Mouse (Mus musculus) retina, adult 2 months (tissue): ENCODE data around the gene Dcx.

Experiments used
- DNase-seq: peaks from one replicate; pipeline ENCODE4 v3.0.0-alpha.2; 2012; ENCODE audit warnings: low read depth, low spot score

The Dcx gene

DNA sequence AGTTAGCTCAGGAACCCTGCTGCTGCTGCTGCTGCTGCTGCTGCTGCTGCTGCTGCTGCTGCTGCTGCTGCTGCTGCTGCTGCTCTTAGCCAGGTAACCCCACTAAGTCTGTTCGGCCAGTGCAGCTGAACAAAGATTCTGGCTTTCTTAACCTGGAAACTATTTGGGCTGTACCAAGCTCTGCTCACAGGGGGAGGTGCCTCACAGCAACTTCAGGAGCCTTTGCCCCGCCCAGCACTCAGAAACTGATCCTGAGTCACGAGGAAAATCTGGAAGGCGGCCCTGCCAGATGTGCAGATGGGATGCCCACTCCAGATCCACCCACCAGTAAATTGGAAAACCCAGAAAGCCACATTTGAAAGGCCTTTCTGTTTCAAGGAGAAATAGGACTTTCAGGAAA, 105.9 kb downstream of the Dcx start, which contains the start of gene Capn6:
Gene Capn6, minus strand, starts transcription at position 203 of the 400 bp plus-strand sequence.
- no peak for DNase-seq

DNA sequence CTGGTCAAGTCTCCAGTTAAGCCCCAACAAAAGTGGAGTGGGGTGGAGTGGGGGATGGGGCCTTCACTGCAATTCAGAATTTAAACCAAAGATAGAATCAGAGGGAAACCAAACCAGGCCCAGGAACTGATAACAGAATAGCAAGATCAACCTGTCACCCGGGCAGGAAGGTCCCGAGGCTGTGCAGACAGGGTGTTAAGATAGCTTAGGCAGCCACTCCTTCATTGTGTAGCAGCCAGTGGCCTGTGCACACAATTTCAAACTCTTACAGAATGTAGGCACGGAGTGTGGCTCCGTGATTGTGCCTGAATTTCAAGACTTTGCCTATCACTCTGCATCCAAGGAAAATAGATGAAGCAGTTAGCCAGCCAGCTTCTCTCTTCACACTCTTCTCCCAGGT, 106.6 kb downstream of the Dcx start:
- DNase-seq: no peak

DNA sequence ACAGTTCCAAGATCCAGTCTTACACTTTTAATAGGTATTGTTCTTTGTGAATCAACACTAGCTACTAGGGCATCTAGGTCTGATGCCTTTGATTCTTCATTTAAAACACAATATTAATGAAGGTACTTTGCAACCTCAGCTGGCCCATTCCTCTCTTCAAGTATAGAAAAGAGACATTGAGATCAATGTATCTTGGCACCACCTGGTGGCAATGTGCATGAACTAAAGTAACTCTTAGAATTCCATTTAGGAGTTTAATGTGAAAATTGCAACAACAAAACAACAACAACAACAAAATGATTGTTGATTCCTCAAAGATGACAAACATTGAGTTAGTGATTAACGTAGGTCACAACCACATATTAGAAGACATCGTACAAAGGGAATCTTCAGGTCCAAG, 114.2 kb downstream of the Dcx start:
- DNase-seq: no peak

DNA sequence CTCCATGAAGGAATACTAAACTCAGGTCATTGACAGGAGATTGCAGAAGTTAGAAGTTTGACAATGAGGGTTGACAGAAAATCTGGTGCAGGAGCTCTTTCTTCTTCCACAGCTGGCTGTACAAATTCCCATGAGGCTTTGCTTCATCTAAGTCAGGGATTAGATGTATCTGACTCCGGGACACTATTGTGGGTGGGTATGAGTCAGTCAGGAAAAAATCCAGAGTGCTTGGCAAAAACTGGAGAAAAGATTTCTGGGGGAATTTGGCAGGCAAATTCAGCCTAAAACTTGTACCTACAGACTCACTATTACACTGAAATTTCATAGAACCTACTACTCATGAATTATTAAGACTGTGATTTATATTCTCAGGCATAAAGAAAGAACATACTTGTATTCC, 117.2 kb downstream of the Dcx start:
- no peak for DNase-seq
